Mouse (Mus musculus): ENCODE data around the gene Wbp2.
"Not testable (repeated sequence)": the region's sequence is repeated elsewhere in the genome, so short reads cannot be mapped to it uniquely, and the experiment has no call there.

Gene Wbp2

GRCm38 (mm10) chr11:116086258-116087193, at the start of gene Wbp2:
Wbp2 (minus strand) TSS chr11:116086995.
- in situ Hi-C loops (cut with MboI; ENCODE audit: low pct_unique_long_range_greater_than_20kb in 1 of 2, low sequenced_read_pairs in 2 of 2, unreplicated experiment in 1 of 2): no loop called here

DNA sequence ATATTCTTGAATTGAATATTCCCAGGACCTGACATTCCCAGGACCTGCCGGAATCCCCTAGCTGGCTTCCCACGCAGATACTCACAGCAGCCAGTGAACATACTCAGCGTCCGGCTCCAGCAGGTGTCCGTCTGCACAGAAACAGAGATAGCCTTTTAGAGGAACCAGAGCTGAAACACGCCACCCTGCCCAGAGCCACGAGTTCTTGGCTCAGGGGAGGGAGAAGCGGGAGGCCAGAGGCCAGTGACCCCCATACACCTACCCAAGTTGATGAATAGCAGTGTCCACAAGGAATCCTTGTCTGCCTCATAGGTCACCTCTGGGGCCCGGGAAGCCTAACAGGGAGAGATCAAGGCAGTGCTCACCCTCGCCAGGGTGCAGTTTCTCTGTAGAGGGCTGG, 47.4 kb upstream of the Wbp2 start:
- in situ Hi-C loops (cut with MboI; ENCODE audit: low pct_unique_long_range_greater_than_20kb in 1 of 2, low sequenced_read_pairs in 2 of 2, unreplicated experiment in 1 of 2): no loop called here

DNA sequence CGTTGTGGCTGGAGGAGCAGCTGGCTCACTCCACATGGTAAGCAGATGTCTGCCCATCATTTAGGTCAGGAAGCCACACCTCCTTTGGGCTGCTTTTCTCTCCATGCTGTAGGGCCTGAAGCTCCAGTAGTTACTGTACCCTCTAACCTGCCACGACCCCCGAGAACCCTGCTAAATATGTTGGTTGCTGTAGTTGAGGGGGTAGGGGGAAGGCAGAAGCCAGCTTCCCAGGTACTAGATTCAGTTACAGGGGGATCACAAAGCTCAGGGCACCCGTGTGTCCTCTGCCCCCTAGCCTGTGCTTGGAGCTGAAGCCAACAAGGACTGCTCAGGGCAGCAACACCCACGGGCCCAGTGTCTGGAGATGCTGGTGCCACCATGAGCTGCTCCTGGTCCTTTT, 46.7 kb upstream of the Wbp2 start:
- in situ Hi-C loops (cut with MboI; ENCODE audit: low pct_unique_long_range_greater_than_20kb in 1 of 2, low sequenced_read_pairs in 2 of 2, unreplicated experiment in 1 of 2): no loop called here

GRCm38 (mm10) chr11:116132366-116133333, 45.9 kb upstream of the Wbp2 start:
- in situ Hi-C loops (cut with MboI; ENCODE audit: low pct_unique_long_range_greater_than_20kb in 1 of 2, low sequenced_read_pairs in 2 of 2, unreplicated experiment in 1 of 2): no loop called here

DNA sequence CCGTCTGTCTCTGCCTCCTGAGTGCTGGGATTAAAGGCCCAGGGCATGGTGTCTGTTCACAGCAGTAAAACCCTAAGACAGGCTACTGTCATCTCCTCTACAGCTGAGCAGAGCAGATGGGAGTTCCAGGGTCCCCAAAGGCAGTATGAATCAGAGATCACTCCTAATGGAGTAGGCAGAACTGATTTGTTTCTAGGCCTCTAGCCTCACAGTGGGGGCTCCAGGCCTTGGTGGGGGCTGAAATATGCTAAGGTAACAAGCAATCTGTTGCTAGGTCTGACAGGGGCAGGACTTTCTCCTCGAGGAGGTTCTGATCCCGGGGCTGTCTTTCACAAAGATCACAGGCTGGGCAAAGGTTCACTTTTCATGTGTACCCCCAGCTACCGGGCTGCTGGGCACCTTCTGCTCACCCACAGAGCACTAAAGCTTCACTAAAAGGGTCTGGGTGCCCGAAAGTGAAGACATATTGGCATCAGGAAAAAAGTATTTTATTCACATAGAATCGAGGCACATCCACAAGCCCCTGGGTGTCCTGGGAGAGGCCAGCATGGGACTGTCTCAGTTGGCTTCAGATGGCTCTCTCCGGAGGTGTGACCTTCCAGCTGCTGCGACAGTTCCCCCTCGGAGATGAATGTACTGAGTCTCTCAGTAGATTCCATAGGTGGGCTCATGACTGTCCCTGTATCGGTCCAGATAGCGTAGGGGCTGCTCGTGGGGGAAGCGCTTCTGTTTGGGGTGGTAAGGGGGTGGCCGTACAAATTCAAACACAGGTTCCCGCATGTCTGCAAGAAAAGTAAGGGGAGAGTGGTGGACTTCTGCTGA, 44.8 kb upstream of the Wbp2 start:
- in situ Hi-C loops (cut with MboI; ENCODE audit: low pct_unique_long_range_greater_than_20kb in 1 of 2, low sequenced_read_pairs in 2 of 2, unreplicated experiment in 1 of 2): no loop called here

DNA sequence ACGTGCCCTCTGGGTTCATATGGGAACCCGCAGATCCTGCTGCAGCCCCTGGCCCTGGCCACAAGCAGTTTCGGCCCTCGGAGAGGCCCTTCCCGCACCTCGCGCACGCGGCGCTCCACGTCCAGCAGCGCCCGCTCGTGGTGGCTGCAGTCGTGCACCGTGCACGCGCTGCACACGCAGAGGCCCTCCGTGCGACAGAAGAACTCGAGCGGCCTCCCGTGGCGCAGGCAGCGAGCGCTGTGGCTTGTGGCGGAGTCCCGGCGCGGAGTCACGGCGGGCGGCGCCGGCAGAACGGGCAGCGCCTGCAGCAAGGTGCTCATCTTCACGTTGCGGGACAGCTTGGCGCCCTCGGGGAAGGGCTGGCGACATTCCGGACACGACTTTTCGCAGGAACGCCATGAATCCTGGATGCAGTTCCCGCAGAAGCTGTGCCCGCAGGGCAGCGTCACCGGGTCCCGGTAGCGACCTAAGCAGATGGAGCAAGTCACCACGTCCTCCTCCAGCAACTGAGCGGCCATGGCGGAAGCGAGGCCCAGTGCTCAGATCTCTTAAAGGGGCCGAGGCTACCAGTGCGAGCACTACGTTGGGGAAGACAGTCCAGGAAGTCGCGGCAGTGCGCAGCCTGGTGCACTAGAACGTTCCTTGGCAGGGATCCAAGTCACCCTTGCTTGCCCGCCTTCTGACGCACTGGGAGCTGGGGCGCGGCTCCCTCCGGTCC, 43.9 kb upstream of the Wbp2 start, which contains the start of gene Trim65:
Gene Trim65 (minus strand): TSS at position 641 of the 718 bp plus-strand sequence.
- in situ Hi-C loops (cut with MboI; ENCODE audit: low pct_unique_long_range_greater_than_20kb in 1 of 2, low sequenced_read_pairs in 2 of 2, unreplicated experiment in 1 of 2): no loop called here

DNA sequence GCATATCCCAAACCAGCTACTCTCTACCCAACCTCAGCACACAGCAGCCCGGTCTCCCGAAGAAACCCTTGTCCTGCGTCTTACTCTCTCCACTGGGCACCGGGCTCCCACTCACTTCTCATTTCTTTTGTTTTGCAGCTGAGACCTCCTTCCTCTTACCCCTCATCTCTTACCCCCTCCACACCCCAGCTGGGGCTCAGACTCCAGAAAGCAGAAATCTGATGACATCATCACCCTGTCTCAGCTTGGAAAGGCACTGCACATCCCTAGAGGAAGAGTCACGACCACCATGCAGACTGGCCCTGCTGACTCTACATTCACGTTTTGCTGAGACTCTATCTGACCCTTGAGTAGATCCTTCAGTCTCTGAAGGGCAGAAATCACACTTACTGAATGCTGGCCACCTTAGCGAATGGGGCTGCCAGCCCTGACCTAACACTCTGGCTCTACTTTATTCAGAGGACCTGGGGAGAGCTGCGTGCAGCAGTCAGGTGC, 43.2 kb upstream of the Wbp2 start:
- in situ Hi-C loops (cut with MboI; ENCODE audit: low pct_unique_long_range_greater_than_20kb in 1 of 2, low sequenced_read_pairs in 2 of 2, unreplicated experiment in 1 of 2): no loop called here

GRCm38 (mm10) chr11:116129091-116129790, 42.4 kb upstream of the Wbp2 start:
- in situ Hi-C loops (cut with MboI; ENCODE audit: low pct_unique_long_range_greater_than_20kb in 1 of 2, low sequenced_read_pairs in 2 of 2, unreplicated experiment in 1 of 2): no loop called here

GRCm38 (mm10) chr11:116127986-116128385, 41.2 kb upstream of the Wbp2 start:
- in situ Hi-C loops (cut with MboI; ENCODE audit: low pct_unique_long_range_greater_than_20kb in 1 of 2, low sequenced_read_pairs in 2 of 2, unreplicated experiment in 1 of 2): no loop called here

GRCm38 (mm10) chr11:116127156-116127980, 40.6 kb upstream of the Wbp2 start, which contains the start of gene Trim47:
Trim47 (minus strand) TSS chr11:116127210.
- in situ Hi-C loops (cut with MboI; ENCODE audit: low pct_unique_long_range_greater_than_20kb in 1 of 2, low sequenced_read_pairs in 2 of 2, unreplicated experiment in 1 of 2): no loop called here

DNA sequence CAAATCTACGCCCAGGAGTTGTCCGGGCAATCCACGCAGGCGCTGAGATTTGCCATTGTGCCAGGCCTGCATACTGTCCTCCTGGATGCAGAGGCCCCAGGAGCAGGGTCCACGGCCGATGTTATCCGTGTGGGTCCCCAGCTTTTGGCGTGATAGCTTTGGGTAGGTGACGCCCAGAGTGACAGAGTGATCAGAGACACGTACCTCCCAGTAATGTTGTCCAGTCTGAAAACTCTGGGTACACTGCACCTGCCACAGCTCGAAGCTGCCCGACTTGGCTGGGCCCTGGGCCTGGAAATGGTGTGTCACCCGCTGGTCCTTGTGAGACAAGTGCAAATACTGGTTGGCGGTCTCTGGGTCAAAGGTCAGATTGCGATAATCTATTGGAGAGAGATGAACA, 39.5 kb upstream of the Wbp2 start:
- in situ Hi-C loops (cut with MboI; ENCODE audit: low pct_unique_long_range_greater_than_20kb in 1 of 2, low sequenced_read_pairs in 2 of 2, unreplicated experiment in 1 of 2): no loop called here

DNA sequence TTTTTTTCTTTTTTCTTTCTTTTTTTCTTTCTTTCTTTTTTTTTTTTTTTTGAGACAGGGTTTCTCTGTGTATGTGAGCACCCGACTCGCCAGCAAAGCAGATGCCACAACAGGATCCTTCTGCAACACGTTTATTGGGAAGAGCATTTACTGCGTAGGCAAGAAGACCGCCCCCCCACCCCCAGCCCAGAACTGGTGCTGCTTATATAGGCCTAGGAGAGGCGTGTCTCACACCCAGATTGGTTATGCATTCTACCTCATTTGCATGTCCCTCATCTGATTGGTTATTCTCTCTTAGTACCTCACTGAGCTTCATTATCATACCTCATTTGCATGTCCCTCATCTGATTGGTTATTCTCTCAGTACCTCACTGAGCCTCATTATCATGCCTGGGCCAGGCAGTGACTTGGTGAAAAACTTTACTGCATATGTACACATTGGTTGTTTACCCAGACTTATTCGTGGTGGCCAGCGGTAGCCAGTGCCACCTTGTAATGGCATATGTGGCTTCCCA, 35.0 kb upstream of the Wbp2 start:
- in situ Hi-C loops (cut with MboI; ENCODE audit: low pct_unique_long_range_greater_than_20kb in 1 of 2, low sequenced_read_pairs in 2 of 2, unreplicated experiment in 1 of 2): not testable (repeated sequence)

DNA sequence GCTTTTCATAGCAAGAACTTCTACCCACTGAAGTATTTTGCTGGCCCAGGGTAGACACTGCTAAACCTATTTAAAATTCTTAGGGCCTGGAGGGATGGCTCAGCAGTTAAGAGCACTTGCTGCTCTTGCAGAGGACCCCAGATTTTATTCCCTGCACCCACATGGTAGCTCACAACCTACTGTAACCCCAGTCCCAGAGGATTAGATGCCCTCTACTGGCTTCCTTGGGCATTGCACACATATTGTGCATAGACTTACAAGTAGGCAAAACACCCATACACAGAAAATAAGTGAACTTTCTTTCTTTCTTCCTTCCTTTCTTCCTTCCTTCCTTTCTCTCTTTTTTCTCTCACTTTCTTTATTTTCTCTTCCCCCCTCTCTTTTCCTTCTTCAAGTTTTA, 31.0 kb upstream of the Wbp2 start:
- in situ Hi-C loops (cut with MboI; ENCODE audit: low pct_unique_long_range_greater_than_20kb in 1 of 2, low sequenced_read_pairs in 2 of 2, unreplicated experiment in 1 of 2): no loop called here

DNA sequence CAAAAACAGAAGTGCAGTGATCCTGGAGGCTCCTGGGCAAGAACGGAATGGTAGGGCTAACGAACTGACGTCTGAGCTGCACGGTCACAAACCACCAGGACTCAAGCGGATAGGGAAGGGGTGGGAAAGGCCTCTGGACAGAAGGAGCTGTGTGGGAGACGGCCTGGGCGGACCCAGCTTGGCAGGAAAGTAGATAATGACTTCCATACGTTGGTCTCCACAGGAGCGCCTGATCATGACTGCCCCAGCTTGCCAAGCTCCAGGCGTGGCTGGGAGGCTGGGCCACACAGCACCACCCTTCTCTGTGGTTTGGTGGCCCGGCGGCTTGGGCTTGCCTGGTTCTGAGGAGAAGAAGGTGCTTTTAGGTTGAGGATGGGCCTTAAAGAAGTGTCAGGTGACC, 30.4 kb upstream of the Wbp2 start:
- in situ Hi-C loops (cut with MboI; ENCODE audit: low pct_unique_long_range_greater_than_20kb in 1 of 2, low sequenced_read_pairs in 2 of 2, unreplicated experiment in 1 of 2): no loop called here

- in situ Hi-C loops (cut with MboI; ENCODE audit: low pct_unique_long_range_greater_than_20kb in 1 of 2, low sequenced_read_pairs in 2 of 2, unreplicated experiment in 1 of 2): no loop called here
Measured at GRCm38 (mm10) chr11:116111611-116112203, 24.9 kb upstream of the Wbp2 start.

DNA sequence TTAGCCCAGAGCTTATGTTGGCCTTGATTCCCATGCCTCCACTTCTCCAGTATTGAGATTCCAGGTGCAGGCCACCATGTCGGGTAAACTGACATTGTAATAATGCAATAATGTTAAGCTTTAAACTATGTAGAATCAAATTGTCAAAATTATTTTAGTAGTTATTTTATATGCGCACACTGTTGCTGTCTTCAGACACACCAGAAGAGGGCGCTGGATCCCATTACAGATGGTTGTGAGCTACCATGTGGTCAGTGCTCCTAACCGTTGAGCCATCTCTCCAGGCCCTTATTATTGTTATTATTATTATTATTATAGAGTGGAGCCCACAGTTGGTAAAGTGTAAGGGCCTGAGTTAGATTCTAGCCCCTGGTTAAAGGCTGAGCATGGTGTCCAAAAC, 24.3 kb upstream of the Wbp2 start:
- in situ Hi-C loops (cut with MboI; ENCODE audit: low pct_unique_long_range_greater_than_20kb in 1 of 2, low sequenced_read_pairs in 2 of 2, unreplicated experiment in 1 of 2): no loop called here
